Mouse (Mus musculus): ENCODE data around the gene Gtf2f2. TPM values are rescaled to one million over a fixed set of nuclear protein-coding genes. Genes with fewer than 3 reads are reported as not detected.

Gtf2f2 gene
- polyA plus RNA-seq, 1 experiment from 2014 or later = 25.8 TPM

DNA sequence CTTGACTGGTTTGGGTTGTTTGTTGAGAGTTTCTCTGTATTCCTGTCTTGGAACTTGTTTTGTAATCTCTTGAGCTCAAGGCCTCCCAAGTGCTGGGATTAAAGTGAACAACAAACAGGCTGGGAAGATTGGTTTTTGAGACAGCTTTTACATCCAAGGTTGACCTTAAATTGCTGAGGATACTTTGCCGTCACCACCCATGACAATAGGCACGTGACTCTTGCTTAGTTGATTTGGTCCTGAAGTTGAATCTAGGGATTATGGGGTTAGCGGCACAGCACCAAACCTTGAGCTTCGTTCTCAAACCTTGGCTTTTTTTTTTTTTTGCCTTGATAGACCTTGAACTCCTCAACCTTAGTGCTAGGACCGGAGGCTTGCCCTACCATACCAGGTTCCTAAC is 161.4 kb downstream of the Gtf2f2 start:
- Histone ChIP-seq H3K4me3 (ENCODE audit: low read depth, low read length) (no peak overlapping the region), H3K36me3 (ENCODE audit: control insufficient read depth, insufficient read depth) (peaks cover 31% of the 10 kb centered on the region), H3K4me1 (replicated peaks; ENCODE audit: control insufficient read depth, insufficient read depth, low read length) (peaks cover 6% of the 10 kb centered on the region), H3K27ac (ENCODE audit: low read depth, low read length) (no peak overlapping the region), H3K27me3 (replicated peaks; ENCODE audit: control insufficient read depth, insufficient read depth, low read length) (no peaks in the 10 kb centered on the region), H3K4me2 (replicated peaks; ENCODE audit: low read depth) (no peak overlapping the region), H3K9ac (ENCODE audit: low read depth, low read length) (no peak overlapping the region), H3K9me3 (ENCODE audit: control insufficient read depth) (no peaks in the 10 kb centered on the region)
- TF ChIP-seq CTCF (IDR thresholded peaks at IDR 0.05; ENCODE audit: low read depth) = no peak
- 73% methylated on average over 5 of the region's 5 CpGs for WGBS
- no peak for ATAC-seq

DNA sequence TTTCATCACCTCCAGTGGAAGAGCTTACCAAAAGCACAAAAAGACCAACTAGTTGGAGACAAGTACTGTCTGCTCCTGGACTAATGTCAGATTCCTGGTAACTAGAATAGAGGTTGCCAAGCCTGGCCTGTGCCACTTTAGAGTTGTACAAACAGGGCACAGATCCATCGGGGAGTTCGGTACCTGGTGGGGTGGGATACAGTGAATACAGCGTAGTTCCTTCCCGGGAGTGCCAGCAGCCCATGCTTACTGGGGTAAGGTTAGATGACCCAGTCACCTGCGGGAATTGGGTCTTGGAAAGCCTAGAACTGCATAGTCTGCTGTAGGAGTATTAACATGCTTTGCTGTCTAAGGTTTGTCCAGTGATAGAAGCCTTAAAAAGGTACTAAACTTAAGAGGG is 162.2 kb downstream of the Gtf2f2 start:
- peaks cover 31% of the 10 kb centered on the region for H3K36me3 ChIP-seq (ENCODE audit: control insufficient read depth, insufficient read depth)
- no peak overlapping the region for H3K9ac ChIP-seq (ENCODE audit: low read depth, low read length)
- no peaks in the 10 kb centered on the region for H3K9me3 ChIP-seq (ENCODE audit: control insufficient read depth)
- no peak for ATAC-seq
- TF ChIP-seq CTCF (IDR thresholded peaks at IDR 0.05; ENCODE audit: low read depth) = no peak
- no peaks in the 10 kb centered on the region for H3K27me3 ChIP-seq (replicated peaks; ENCODE audit: control insufficient read depth, insufficient read depth, low read length)
- no peak overlapping the region for H3K4me3 ChIP-seq (ENCODE audit: low read depth, low read length)
- H3K4me1 ChIP-seq (replicated peaks; ENCODE audit: control insufficient read depth, insufficient read depth, low read length) = peaks cover 6% of the 10 kb centered on the region
- WGBS = 89% methylated on average over 5 of the region's 5 CpGs
- H3K4me2 ChIP-seq (replicated peaks; ENCODE audit: low read depth) = no peak overlapping the region
- no peak overlapping the region for H3K27ac ChIP-seq (ENCODE audit: low read depth, low read length)

DNA sequence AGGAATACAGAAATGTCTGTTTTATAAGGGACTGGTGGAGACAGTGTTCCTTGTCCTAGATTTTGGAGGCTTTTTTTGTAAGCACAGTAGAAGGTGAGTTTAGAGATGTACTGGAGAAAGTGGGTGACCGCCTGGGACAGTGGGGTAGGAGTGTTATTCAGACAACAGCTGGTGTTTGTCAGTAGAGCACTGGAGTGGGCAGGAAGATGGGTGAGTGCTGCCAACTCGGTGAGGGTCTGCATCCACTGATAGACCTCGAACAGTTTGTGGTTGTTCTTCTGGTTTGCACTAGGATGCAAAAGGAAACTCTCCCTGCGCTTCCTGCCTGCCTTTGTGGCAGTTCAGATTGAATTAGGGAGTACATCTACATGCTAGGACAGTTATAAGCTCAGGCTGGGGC is 163.0 kb downstream of the Gtf2f2 start:
- Histone ChIP-seq H3K9ac (ENCODE audit: low read depth, low read length) (no peak overlapping the region), H3K4me3 (ENCODE audit: low read depth, low read length) (no peak overlapping the region), H3K9me3 (ENCODE audit: control insufficient read depth) (no peaks in the 10 kb centered on the region), H3K27me3 (replicated peaks; ENCODE audit: control insufficient read depth, insufficient read depth, low read length) (no peaks in the 10 kb centered on the region), H3K4me2 (replicated peaks; ENCODE audit: low read depth) (no peak overlapping the region), H3K36me3 (ENCODE audit: control insufficient read depth, insufficient read depth) (peaks cover 31% of the 10 kb centered on the region), H3K4me1 (replicated peaks; ENCODE audit: control insufficient read depth, insufficient read depth, low read length) (peaks cover 6% of the 10 kb centered on the region), H3K27ac (ENCODE audit: low read depth, low read length) (no peak overlapping the region; the same call in 1 of the 2 replicates)
- ATAC-seq = no peak
- 79% methylated on average over 4 of the region's 4 CpGs for WGBS
- no peak for TF ChIP-seq CTCF (IDR thresholded peaks at IDR 0.05; ENCODE audit: low read depth)

Other genes with a start within 250 kb of the Gtf2f2 start
- 2.5 TPM in 2 replicates for gene Slc25a30, start 223.8 kb downstream of the Gtf2f2 start, polyA plus RNA-seq (2015; fragmentation: Nextera tagmentation; extraction: Ambion mirVana)
- gene Tpt1, start 165.8 kb downstream of the Gtf2f2 start, polyA plus RNA-seq (2015; fragmentation: Nextera tagmentation; extraction: Ambion mirVana) = 1,212 and 1,295 TPM in 2 replicates
- 0.39 and 0.50 TPM in 2 replicates for gene Kctd4, start 55.9 kb downstream of the Gtf2f2 start, polyA plus RNA-seq (2015; fragmentation: Nextera tagmentation; extraction: Ambion mirVana)
- gene Gpalpp1, start 99.9 kb upstream of the Gtf2f2 start, polyA plus RNA-seq (2015; fragmentation: Nextera tagmentation; extraction: Ambion mirVana) = 5.8 and 5.9 TPM in 2 replicates
- 7.5 and 8.6 TPM in 2 replicates for gene Nufip1, start 100.0 kb upstream of the Gtf2f2 start, polyA plus RNA-seq (2015; fragmentation: Nextera tagmentation; extraction: Ambion mirVana)